Mouse (Mus musculus): ENCODE measurements at regions not wholly inside any gene's neighbourhood (a gene's known extent, or its start where the extent isn't known, plus 50 kb on each side); places are given as distances from the start of the nearest gene placed in this dataset.

DNA sequence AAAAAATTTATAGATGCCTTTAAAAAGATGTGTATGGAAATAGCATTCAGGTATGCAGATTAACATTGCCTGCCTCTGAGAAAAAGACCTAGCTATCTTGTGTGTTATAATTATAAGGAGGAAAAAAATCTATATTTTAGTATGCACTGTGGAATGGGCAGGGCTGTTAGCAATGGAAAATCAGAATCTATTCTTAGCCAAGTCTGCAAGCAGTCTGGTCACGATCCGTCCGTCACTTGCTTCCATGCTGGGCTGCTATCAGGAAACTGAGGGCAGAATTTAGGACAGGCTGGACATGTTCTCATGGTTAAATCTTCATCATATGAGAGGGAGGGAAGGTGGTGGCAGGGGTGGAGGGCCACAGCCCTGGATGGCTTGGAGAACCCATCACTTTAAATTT is 53.5 kb upstream of the Tmem26 start:
- 17% methylated on average over 3 of the region's 3 CpGs for WGBS
- ATAC-seq (ENCODE audit: insufficient number of reproducible peaks, low FRiP score), result peak; percentile 39; the same call in 1 of the 2 replicates
- H3K4me2 ChIP-seq, result peak overlapping the region; percentile 56

DNA sequence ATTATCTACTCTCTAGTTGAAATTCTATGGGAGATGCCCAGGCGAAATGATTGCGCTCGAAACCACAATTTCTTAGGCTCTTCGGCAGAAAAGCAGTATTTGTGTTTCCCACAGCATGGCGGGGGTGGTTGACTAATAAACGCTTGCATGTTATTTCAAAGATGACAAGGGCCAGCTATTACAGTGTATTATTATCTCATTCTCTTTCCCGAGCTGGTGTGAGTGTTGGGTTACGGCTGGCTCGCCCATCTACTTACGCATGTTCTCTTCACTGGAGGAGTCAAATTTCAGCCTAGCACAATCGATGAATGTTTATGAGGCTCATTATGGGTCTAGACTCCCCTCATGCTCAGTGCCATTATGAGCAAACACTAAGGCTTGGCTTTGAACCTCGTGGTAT is 51.2 kb upstream of the Tmem26 start:
- ATAC-seq (ENCODE audit: insufficient number of reproducible peaks, low FRiP score), result no peak
- Histone ChIP-seq H3K9me3 (replicated peaks) (no peaks in the 10 kb centered on the region), H3K27ac (ENCODE audit: poor library complexity, severe bottlenecking) (no peak overlapping the region), H3K9ac (no peak overlapping the region), H3K36me3 (no peaks in the 10 kb centered on the region), H3K4me2 (no peak overlapping the region), H3K4me3 (no peak overlapping the region), H3K4me1 (replicated peaks) (peaks cover 11% of the 10 kb centered on the region), H3K27me3 (replicated peaks) (no peaks in the 10 kb centered on the region)
- 76% methylated on average over 12 of the region's 12 CpGs for WGBS

More for the DNA sequence above, 53.5 kb upstream of the Tmem26 start:
- Histone ChIP-seq H3K9ac (no peak overlapping the region), H3K9me3 (replicated peaks) (no peaks in the 10 kb centered on the region), H3K4me1 (replicated peaks) (peaks cover 11% of the 10 kb centered on the region), H3K27ac (ENCODE audit: poor library complexity, severe bottlenecking) (peak overlapping the region; percentile 83), H3K4me3 (no peak overlapping the region), H3K27me3 (replicated peaks) (no peaks in the 10 kb centered on the region), H3K36me3 (no peaks in the 10 kb centered on the region)

DNA sequence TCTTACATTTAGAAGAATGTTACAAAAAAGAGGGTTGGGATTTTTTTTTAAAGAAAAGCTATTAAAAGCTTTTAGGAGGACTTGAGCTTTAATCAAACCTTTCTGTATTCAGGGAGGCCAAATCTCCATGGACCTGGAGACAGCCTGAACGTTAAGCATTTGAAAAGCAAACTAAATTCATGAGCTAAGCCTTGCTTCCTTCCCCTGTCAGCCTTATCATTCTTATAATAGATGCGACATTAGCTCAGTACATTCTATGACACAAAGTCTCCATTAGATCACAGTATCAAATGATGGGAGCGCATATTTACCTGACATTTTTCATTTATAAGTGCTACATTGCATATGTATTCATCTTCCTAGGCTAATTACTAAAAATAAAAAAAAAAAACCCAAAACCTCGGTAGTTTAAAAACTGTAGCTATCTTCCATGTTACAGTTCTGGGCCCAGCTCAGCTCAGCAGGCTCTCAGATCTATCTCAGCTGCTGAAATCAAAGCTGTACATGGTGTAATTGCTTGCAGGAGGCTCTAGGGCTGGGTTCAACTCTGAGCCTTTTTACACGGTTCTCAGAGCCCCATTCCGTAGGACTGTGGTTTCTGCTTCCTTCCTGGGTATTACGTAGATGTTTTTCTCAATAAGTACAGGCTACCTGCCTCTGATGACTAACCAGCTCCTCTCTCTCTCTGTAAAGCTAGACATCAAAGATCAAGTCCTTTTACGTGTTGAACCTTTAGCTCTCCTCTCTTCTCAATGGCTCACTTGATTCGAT is 50.2 kb upstream of the Tmem26 start:
- ATAC-seq (ENCODE audit: insufficient number of reproducible peaks, low FRiP score), result no peak
- Histone ChIP-seq H3K27me3 (replicated peaks) (no peaks in the 10 kb centered on the region), H3K27ac (ENCODE audit: poor library complexity, severe bottlenecking) (peak overlapping the region; percentile 6; the same call in 1 of the 2 replicates), H3K4me1 (replicated peaks) (peaks cover 11% of the 10 kb centered on the region), H3K36me3 (no peaks in the 10 kb centered on the region), H3K9me3 (replicated peaks) (no peaks in the 10 kb centered on the region), H3K9ac (no peak overlapping the region), H3K4me3 (no peak overlapping the region), H3K4me2 (no peak overlapping the region)
- 59% methylated on average over 9 of the region's 9 CpGs for WGBS
